Mouse (Mus musculus) CH12.LX (cell line): ENCODE measurements around the gene Cdh23.
A peak's percentile ranks its signal among the peaks of the same experiment; 100 is the strongest.

Experiments used
- CTCF ChIP-seq, 2 experiments: IDR thresholded peaks in 1 of 2; conservative IDR thresholded peaks in 1 of 2; 2 replicates each; pipeline ENCODE4 v1.5.1; 2011 to 2012; ENCODE audit warnings: low read depth in 2 of 2, low read length in 2 of 2, improper control_type of control experiment in 1 of 2, inconsistent platforms in 1 of 2, mild to moderate bottlenecking in 1 of 2, moderate library complexity in 1 of 2
- ELF1 ChIP-seq: IDR thresholded peaks from 2 replicates; pipeline ENCODE4 v1.6.1; 2014; ENCODE audit warnings: low read depth, mild to moderate bottlenecking, inconsistent platforms, low read length, improper control_type of control experiment
- HCFC1 ChIP-seq: IDR thresholded peaks from 2 replicates; pipeline ENCODE4 v1.6.1; 2012; ENCODE audit warnings: low read depth, mild to moderate bottlenecking, inconsistent platforms, low read length, improper control_type of control experiment
- MAFK ChIP-seq: IDR thresholded peaks from 2 replicates; pipeline ENCODE4 v1.6.1; 2011; ENCODE audit warnings: low read length, improper control_type of control experiment; ENCODE audit not compliant: insufficient replicate concordance
- POLR2A ChIP-seq: IDR thresholded peaks from 2 replicates; pipeline ENCODE4 v1.6.1; 2011; ENCODE audit warnings: low read depth, mild to moderate bottlenecking, improper control_type of control experiment, low read length
- SMC3 ChIP-seq: IDR thresholded peaks from 2 replicates; pipeline ENCODE4 v1.6.1; 2011; ENCODE audit warnings: low read depth, low read length, improper control_type of control experiment
- TCF12 ChIP-seq: IDR thresholded peaks from 2 replicates; pipeline ENCODE4 v1.6.1; 2014; ENCODE audit warnings: low read depth, mild to moderate bottlenecking, inconsistent platforms, low read length, improper control_type of control experiment
- USF1 ChIP-seq: IDR thresholded peaks from 2 replicates; pipeline ENCODE4 v1.6.1; 2014; ENCODE audit warnings: low read depth, mild to moderate bottlenecking, inconsistent platforms, low read length, improper control_type of control experiment
- USF2 ChIP-seq: conservative IDR thresholded peaks from 2 replicates; pipeline ENCODE4 v1.6.1; 2011; ENCODE audit warnings: low read depth, low read length, improper control_type of control experiment
- ZKSCAN1 ChIP-seq: IDR thresholded peaks from 2 replicates; pipeline ENCODE4 v1.6.1; 2012; ENCODE audit warnings: low read depth, inconsistent platforms, low read length, improper control_type of control experiment, borderline replicate concordance
- ZNF384 ChIP-seq: IDR thresholded peaks from 2 replicates; pipeline ENCODE4 v1.6.1; 2012; ENCODE audit warnings: low read depth, low read length, improper control_type of control experiment, inconsistent platforms

- TF ChIP-seq CTCF (conservative IDR thresholded peaks at IDR 0.05 in 1 of 2, IDR thresholded peaks at IDR 0.05 in 1 of 2; ENCODE audit: low read depth in 2 of 2, low read length in 2 of 2) (no peak), TCF12 (no peak), ZKSCAN1 (no peak), MAFK (no peak), SMC3 (no peak), USF2 (no peak), HCFC1 (no peak), ZNF384 (no peak), POLR2A (no peak), ELF1 (0 out of 2 replicates have a peak, but pooled peaks have one; percentile 43), USF1 (no peak)
Measured at GRCm38 (mm10) chr10:60413756-60414155, 282.5 kb downstream of the Cdh23 start.
